In the genomic region with DNA sequence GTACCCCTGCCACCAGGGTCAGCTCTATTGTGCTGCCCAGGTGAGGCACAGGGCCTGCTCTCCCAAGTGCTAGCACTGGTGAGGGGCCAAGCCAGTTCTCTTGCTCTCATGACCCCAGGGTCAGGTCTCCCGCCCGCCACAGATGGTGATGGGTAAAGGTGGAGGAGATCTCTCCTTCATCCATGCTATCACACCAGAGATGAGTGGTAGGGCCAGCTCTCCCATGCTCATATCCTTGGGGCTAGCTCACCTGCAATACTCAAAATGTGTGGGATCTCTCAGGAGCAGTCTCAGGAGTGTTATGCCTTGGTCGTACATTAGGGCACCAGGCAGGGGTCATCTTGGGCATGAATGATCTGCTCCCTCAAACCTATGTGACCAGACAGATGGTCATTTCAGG, we compare ENCODE assay signal across 26 mouse cellular contexts. TPM values are rescaled to one million over a fixed set of nuclear protein-coding genes. Genes with fewer than 3 reads are reported as not detected.
DNase-seq lines count a peak whose midpoint lies in the region; ATAC-seq and TF ChIP-seq lines count a peak whose summit lies in the region.
"Had no signal": no experiment of that assay in that cellular context is flagged by ENCODE, and none has a peak within 500 bp of the region (broad histone marks: within the 10 kb centered on the region; RNA-seq: fewer than 3 reads in every experiment).

No protein-coding gene starts in this region.

- intact Hi-C loops in heart, adult 2 months (cut with DNase I), result no loop called here

- no peak overlapping the region for H3K9ac ChIP-seq in heart, adult 2 months (ENCODE audit: low read depth, low read length)
- H3K9ac ChIP-seq in kidney, embryonic 15.5 days, result no peak overlapping the region
- no peak overlapping the region for H3K9ac ChIP-seq in kidney, embryonic 14.5 days (ENCODE audit: low read depth, low read length)
- H3K9ac ChIP-seq in midbrain, embryonic 14.5 days (replicated peaks; ENCODE audit: low read length), result no peak overlapping the region
- no peak overlapping the region for H3K9ac ChIP-seq in midbrain, postnatal 0 days (replicated peaks; ENCODE audit: low read length, poor library complexity, severe bottlenecking)
- H3K9ac ChIP-seq: limb, embryonic 15.5 days; liver, embryonic 14.5 days; neural tube, embryonic 13.5 days had no signal

- H3K27ac ChIP-seq in heart, adult 2 months, result no peak overlapping the region
- H3K27ac ChIP-seq in kidney, embryonic 15.5 days, result no peak overlapping the region
- H3K27ac ChIP-seq in kidney, embryonic 14.5 days (ENCODE audit: low read depth, low read length), result no peak overlapping the region
- H3K27ac ChIP-seq in midbrain, embryonic 14.5 days (replicated peaks; ENCODE audit: low read depth, low read length), result no peak overlapping the region
- no peak overlapping the region for H3K27ac ChIP-seq in midbrain, postnatal 0 days (ENCODE audit: low read depth, low read length)
- H3K27ac ChIP-seq: kidney, postnatal 0 days; limb, embryonic 15.5 days; liver, embryonic 14.5 days; neural tube, embryonic 13.5 days had no signal

- TF ChIP-seq EP300 in heart, adult 2 months (IDR thresholded peaks at IDR 0.05; ENCODE audit: insufficient read depth, low read depth, low read length), result no peak

- no peaks in the 10 kb centered on the region for H3K27me3 ChIP-seq in heart, adult 2 months (ENCODE audit: control insufficient read depth, insufficient read depth, low read length)
- no peaks in the 10 kb centered on the region for H3K27me3 ChIP-seq in kidney, embryonic 15.5 days
- H3K27me3 ChIP-seq in kidney, embryonic 14.5 days (ENCODE audit: control insufficient read depth, insufficient read depth, low read length), result no peaks in the 10 kb centered on the region
- H3K27me3 ChIP-seq in midbrain, embryonic 14.5 days (ENCODE audit: control insufficient read depth, insufficient read depth, low read length), result no peaks in the 10 kb centered on the region
- no peaks in the 10 kb centered on the region for H3K27me3 ChIP-seq in midbrain, postnatal 0 days (ENCODE audit: insufficient read depth, low read length)
- H3K27me3 ChIP-seq: limb, embryonic 15.5 days; neural tube, embryonic 13.5 days had no signal

- TF ChIP-seq POLR2A in heart, adult 2 months (IDR thresholded peaks at IDR 0.05; ENCODE audit: insufficient read depth, low read depth, low read length), result no peak

- no peaks in the 10 kb centered on the region for H3K79me2 ChIP-seq in heart, adult 2 months (replicated peaks; ENCODE audit: control insufficient read depth, insufficient read depth, low read length)

- 0 out of 2 replicates have a peak, but pooled peaks have one; percentile 16 for ATAC-seq in kidney, embryonic 15.5 days (replicated peaks; ENCODE audit: low FRiP score)
- ATAC-seq in kidney, embryonic 14.5 days (ENCODE audit: low FRiP score, low TSS enrichment), result no peak
- 0 out of 2 replicates have a peak, but pooled peaks have one; percentile 24 for ATAC-seq in midbrain, embryonic 14.5 days (ENCODE audit: low FRiP score, low TSS enrichment)
- ATAC-seq in midbrain, postnatal 0 days (ENCODE audit: low FRiP score), result 0 out of 2 replicates have a peak, but pooled peaks have one; percentile 2
- ATAC-seq: activated CD4-positive, CD25-positive, alpha-beta regulatory T cell, adult 4 months had no signal

- WGBS in heart, adult 2 months, result 98% methylated on average over 3 of the region's 3 CpGs
- WGBS in kidney, embryonic 15.5 days, result 93% methylated on average over 3 of the region's 3 CpGs
- WGBS in kidney, embryonic 14.5 days, result 92% methylated on average over 3 of the region's 3 CpGs
- 99% methylated on average over 3 of the region's 3 CpGs for WGBS in midbrain, embryonic 14.5 days
- WGBS in midbrain, postnatal 0 days, result 92% methylated on average over 3 of the region's 3 CpGs

- DNase-seq in heart, adult 11 months, result peak; percentile 64
- no peak for DNase-seq in heart, adult 2 months
- no peak for DNase-seq in midbrain, embryonic 14.5 days
- DNase-seq in midbrain, postnatal 0 days (ENCODE audit: low spot score), result no peak
- DNase-seq in right cerebral cortex, postnatal 4 days, result no peak
- DNase-seq: adrenal gland, adult 2 months; adrenal gland, postnatal 36 days; B cell, adult 2 months; cerebellum, adult 8-10 months; cerebellum, postnatal 25 days; gastrocnemius, postnatal 14 days; heart, postnatal 4 days; kidney, adult 18-20 months; kidney, postnatal 4 days; layer of hippocampus, postnatal 36 days; left cerebral cortex, postnatal 4 days; lung, adult 2 months; thymus, postnatal 4 days had no signal

- H3K36me3 ChIP-seq in heart, adult 2 months (ENCODE audit: control insufficient read depth, insufficient read depth, low read length), result no peaks in the 10 kb centered on the region
- H3K36me3 ChIP-seq in kidney, embryonic 15.5 days, result no peaks in the 10 kb centered on the region
- no peaks in the 10 kb centered on the region for H3K36me3 ChIP-seq in kidney, embryonic 14.5 days (ENCODE audit: control insufficient read depth, insufficient read depth, low read length)
- H3K36me3 ChIP-seq in midbrain, embryonic 14.5 days (ENCODE audit: control insufficient read depth, insufficient read depth, low read length), result no peaks in the 10 kb centered on the region
- no peaks in the 10 kb centered on the region for H3K36me3 ChIP-seq in midbrain, postnatal 0 days (ENCODE audit: insufficient read depth, low read length)
- H3K36me3 ChIP-seq: limb, embryonic 15.5 days; neural tube, embryonic 13.5 days had no signal

- no peaks in the 10 kb centered on the region for H3K4me1 ChIP-seq in heart, adult 2 months (ENCODE audit: control insufficient read depth, insufficient read depth, low read length)
- H3K4me1 ChIP-seq in kidney, embryonic 15.5 days, result peaks cover 16% of the 10 kb centered on the region
- peaks cover 6% of the 10 kb centered on the region; the same call in 1 of the 2 replicates for H3K4me1 ChIP-seq in kidney, embryonic 14.5 days (ENCODE audit: control insufficient read depth, insufficient read depth, low read length)
- H3K4me1 ChIP-seq in midbrain, embryonic 14.5 days (ENCODE audit: control insufficient read depth, insufficient read depth, low read length), result no peaks in the 10 kb centered on the region
- no peaks in the 10 kb centered on the region for H3K4me1 ChIP-seq in midbrain, postnatal 0 days (ENCODE audit: insufficient read depth, low read length)

- no peak overlapping the region for H3K4me2 ChIP-seq in kidney, embryonic 15.5 days
- no peak overlapping the region for H3K4me2 ChIP-seq in kidney, embryonic 14.5 days (replicated peaks; ENCODE audit: low read depth, low read length)
- H3K4me2 ChIP-seq in midbrain, embryonic 14.5 days (ENCODE audit: low read length), result no peak overlapping the region
- no peak overlapping the region for H3K4me2 ChIP-seq in midbrain, postnatal 0 days (ENCODE audit: low read depth, low read length, poor library complexity, severe bottlenecking)
- H3K4me2 ChIP-seq: heart, embryonic 11.5 days; limb, embryonic 15.5 days; neural tube, embryonic 13.5 days had no signal

- no peaks in the 10 kb centered on the region for H3K9me3 ChIP-seq in kidney, embryonic 15.5 days (replicated peaks)
- H3K9me3 ChIP-seq in kidney, embryonic 14.5 days (ENCODE audit: control insufficient read depth, low read length), result no peaks in the 10 kb centered on the region
- no peaks in the 10 kb centered on the region for H3K9me3 ChIP-seq in midbrain, embryonic 14.5 days (ENCODE audit: control insufficient read depth, low read length)
- no peaks in the 10 kb centered on the region for H3K9me3 ChIP-seq in midbrain, postnatal 0 days (ENCODE audit: low read length)
- H3K9me3 ChIP-seq: limb, embryonic 15.5 days; neural tube, embryonic 13.5 days had no signal

- H3K4me3 ChIP-seq in heart, adult 2 months, result no peak overlapping the region
- no peak overlapping the region for H3K4me3 ChIP-seq in kidney, embryonic 15.5 days (replicated peaks)
- H3K4me3 ChIP-seq in kidney, embryonic 14.5 days (ENCODE audit: low read length), result no peak overlapping the region
- no peak overlapping the region for H3K4me3 ChIP-seq in midbrain, embryonic 14.5 days (replicated peaks; ENCODE audit: low read depth, low read length)
- no peak overlapping the region for H3K4me3 ChIP-seq in midbrain, postnatal 0 days (ENCODE audit: low read depth, low read length)
- H3K4me3 ChIP-seq: limb, embryonic 15.5 days; neural tube, embryonic 13.5 days had no signal

- no peak for TF ChIP-seq CTCF in heart, adult 2 months (IDR thresholded peaks at IDR 0.05)
- TF ChIP-seq CTCF in midbrain, postnatal 0 days (IDR thresholded peaks at IDR 0.05), result no peak

RNA-seq across cellular contexts. Expression of gene Paqr8, which starts 24.4 kb away (rescaled TPM):
- total RNA-seq in heart, adult 2 months (2021), result 1 to 10 TPM; 1.2 to 2.2 TPM
- 2.0 and 3.2 TPM in 2 replicates for polyA plus RNA-seq in heart, adult 2 months (2012; rRNA removed)
- 3.9 and 4.3 TPM in 2 replicates for polyA plus RNA-seq in kidney, embryonic 15.5 days (2015; fragmentation: Nextera tagmentation; extraction: Ambion mirVana)
- polyA plus RNA-seq in kidney, embryonic 14.5 days (2014; fragmentation: Nextera tagmentation; extraction: Ambion mirVana), result 2.5 and 5.1 TPM in 2 replicates
- 25.7 and 26.7 TPM in 2 replicates for polyA plus RNA-seq in midbrain, embryonic 14.5 days (2014; fragmentation: Nextera tagmentation; extraction: Ambion mirVana)
- total RNA-seq in midbrain, postnatal 0 days (2014; rRNA removed), result 95.0 and 144 TPM in 2 replicates
- 32.2 and 32.5 TPM in 2 replicates for polyA plus RNA-seq in midbrain, postnatal 0 days (2015; fragmentation: Nextera tagmentation; extraction: Ambion mirVana)

RNA-seq across cellular contexts. Expression of gene Efhc1, which starts 36.7 kb away (rescaled TPM):
- total RNA-seq in heart, adult 2 months (2021), result under 1 TPM; 0.41 to 0.63 TPM
- 1.2 and 1.8 TPM in 2 replicates for polyA plus RNA-seq in heart, adult 2 months (2012; rRNA removed)
- polyA plus RNA-seq in kidney, embryonic 15.5 days (2015; fragmentation: Nextera tagmentation; extraction: Ambion mirVana), result 2.4 and 3.2 TPM in 2 replicates
- polyA plus RNA-seq in kidney, embryonic 14.5 days (2014; fragmentation: Nextera tagmentation; extraction: Ambion mirVana), result 2.4 and 3.4 TPM in 2 replicates
- polyA plus RNA-seq in midbrain, embryonic 14.5 days (2014; fragmentation: Nextera tagmentation; extraction: Ambion mirVana), result 0.82 and 2.1 TPM in 2 replicates
- total RNA-seq in midbrain, postnatal 0 days (2014; rRNA removed), result 1.1 and 15.6 TPM in 2 replicates
- 1.5 and 1.6 TPM in 2 replicates for polyA plus RNA-seq in midbrain, postnatal 0 days (2015; fragmentation: Nextera tagmentation; extraction: Ambion mirVana)
